Mouse (Mus musculus) ES-E14 (cell line): ENCODE results near the gene Drc7. TPM values are rescaled to one million over a fixed set of nuclear protein-coding genes. Genes with fewer than 3 reads are reported as not detected.
A peak's percentile ranks its signal among the peaks of the same experiment; 100 is the strongest.

ENCODE experiments used
- DNase-seq: peaks from one replicate; pipeline ENCODE4 v3.0.0-alpha.2; 2013; ENCODE audit warnings: low read depth, low spot score
- H3K27ac ChIP-seq: 2 replicates; pipeline ENCODE4 v1.5.1; 2012; ENCODE audit warnings: low read depth, mild to moderate bottlenecking, low read length, moderate library complexity, mixed read lengths; ENCODE audit not compliant: poor library complexity, insufficient read depth, severe bottlenecking
- H3K36me3 ChIP-seq: 2 replicates; pipeline ENCODE4 v1.6.1; 2012; ENCODE audit warnings: mild to moderate bottlenecking, low read length, moderate library complexity, mixed read lengths; ENCODE audit not compliant: control insufficient read depth, poor library complexity, insufficient read depth, severe bottlenecking
- H3K4me1 ChIP-seq, 2 experiments: fragments of 150-350 bp in 1 of 2; sonication (generic) in 1 of 2; 2 replicates each; pipeline ENCODE4 v1.6.1; 2012; ENCODE audit warnings: low read length in 2 of 2, mild to moderate bottlenecking in 1 of 2, mixed read lengths in 1 of 2; ENCODE audit not compliant: control insufficient read depth in 2 of 2, insufficient read depth in 2 of 2, poor library complexity in 1 of 2
- H3K4me3 ChIP-seq, 2 experiments: fragments of 150-350 bp in 1 of 2; sonication (generic) in 1 of 2; 2 replicates each; pipeline ENCODE4 v1.5.1; 2012; ENCODE audit warnings: low read length in 2 of 2, low read depth in 1 of 2, mild to moderate bottlenecking in 1 of 2, mixed read lengths in 1 of 2; ENCODE audit not compliant: insufficient read depth in 1 of 2, poor library complexity in 1 of 2, severe bottlenecking in 1 of 2
- H3K9ac ChIP-seq: 2 replicates; pipeline ENCODE4 v1.6.1; 2012; ENCODE audit warnings: low read depth, mild to moderate bottlenecking, low read length, mixed read lengths; ENCODE audit not compliant: poor library complexity, insufficient read depth, severe bottlenecking
- H3K9me3 ChIP-seq: fragments of 150-350 bp; sonication (generic); 2 replicates; pipeline ENCODE4 v1.6.1; 2012; ENCODE audit warnings: low read depth, mild to moderate bottlenecking, low read length; ENCODE audit not compliant: control insufficient read depth, insufficient read depth
- CHD2 ChIP-seq: IDR thresholded peaks from 2 replicates; pipeline ENCODE4 v1.6.1; 2014; ENCODE audit warnings: mild to moderate bottlenecking, low read depth, low read length, inconsistent platforms
- HCFC1 ChIP-seq: IDR thresholded peaks from 2 replicates; pipeline ENCODE4 v1.6.1; 2012; ENCODE audit warnings: low read length, inconsistent platforms, borderline replicate concordance; ENCODE audit not compliant: insufficient read depth
- MAFK ChIP-seq: IDR thresholded peaks from 2 replicates; pipeline ENCODE4 v1.6.1; 2014; ENCODE audit warnings: mild to moderate bottlenecking, low read depth, low read length, inconsistent platforms; ENCODE audit not compliant: insufficient read depth
- ZC3H11A ChIP-seq: IDR thresholded peaks from 2 replicates; pipeline ENCODE4 v1.6.1; 2012; ENCODE audit warnings: low read depth, mild to moderate bottlenecking, inconsistent platforms, low read length, borderline replicate concordance
- ZNF384 ChIP-seq: IDR thresholded peaks from 2 replicates; pipeline ENCODE4 v1.6.1; 2012; ENCODE audit warnings: low read depth, low read length, inconsistent platforms
- in situ Hi-C, 2 experiments: fragments of 600-800 bp; cut with MboI; formaldehyde crosslinking; loops; one replicate each; pipeline ENCODE4 v1.15.1; 2025; ENCODE audit warnings: low sequenced_read_pairs in 2 of 2, inconsistent platforms in 1 of 2; ENCODE audit not compliant: unreplicated experiment in 2 of 2
- total RNA-seq: library from RNA; depleted of rRNA; stranded (reverse); fragments of 300-350 nt; gene quantifications from 2 replicates; pipeline ENCODE4 v1.2.3, GENCODE M21; 2012

The Drc7 gene
- total RNA-seq, 1 experiment = 0.94 TPM

DNA sequence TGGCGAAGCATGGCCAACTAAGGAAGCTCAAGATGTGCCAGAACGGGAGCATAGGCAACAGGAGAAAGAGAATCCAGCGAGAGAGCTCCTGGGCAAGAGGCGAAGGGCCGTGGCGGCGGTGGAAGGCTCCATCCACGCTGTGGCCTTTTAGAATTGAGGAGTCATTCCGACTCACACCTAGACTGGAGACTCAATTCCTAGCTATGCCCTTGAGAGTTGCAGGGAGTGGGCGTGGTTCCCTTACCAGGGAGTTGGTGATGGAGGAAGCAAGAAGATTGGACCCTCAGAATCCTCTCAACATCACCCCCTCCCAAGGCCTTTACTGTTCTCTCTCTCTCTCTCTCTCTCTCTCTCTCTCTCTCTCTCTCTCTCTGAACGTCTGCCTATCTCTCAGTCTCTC, 26.7 kb downstream of the Drc7 start:
- Histone ChIP-seq H3K27ac (no peak overlapping the region), H3K9ac (peak overlapping the region; percentile 84), H3K36me3 (no peaks in the 10 kb centered on the region; the same call in 1 of the 2 replicates), H3K9me3 (no peaks in the 10 kb centered on the region), H3K4me3 (peak overlapping the region; percentile 88 to 95), H3K4me1 (peaks cover 5 to 12% of the 10 kb centered on the region in 2 experiments; a peak in 1 of 4 replicates)
- TF ChIP-seq ZC3H11A (no peak), HCFC1 (no peak), CHD2 (no peak), MAFK (no peak), ZNF384 (no peak)
- DNase-seq = no peak
- in situ Hi-C loops = no loop called here

DNA sequence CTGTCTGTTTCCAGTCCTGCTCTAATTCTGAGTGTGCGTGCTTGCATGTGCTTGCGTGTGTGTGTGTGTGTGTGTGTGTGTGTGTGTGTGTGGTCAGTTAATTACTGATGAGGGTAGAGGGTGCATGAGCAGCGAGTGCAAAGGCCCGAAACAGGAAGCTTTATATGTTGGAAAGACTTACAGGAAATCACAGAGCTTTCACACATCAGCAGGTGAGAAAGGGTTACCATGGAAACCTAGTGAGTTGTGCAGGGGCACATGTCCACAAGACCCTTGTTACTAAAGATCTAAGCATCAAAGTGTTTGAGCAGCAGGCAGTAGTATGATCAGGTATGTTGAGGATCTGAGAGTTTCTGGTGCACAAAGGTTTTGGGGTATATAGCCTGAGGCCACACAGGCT, 29.4 kb downstream of the Drc7 start:
- H3K9ac ChIP-seq = peak overlapping the region; percentile 7; the same call in 1 of the 2 replicates
- peaks cover 5% of the 10 kb centered on the region for H3K36me3 ChIP-seq
- H3K27ac ChIP-seq = no peak overlapping the region; the same call in 1 of the 2 replicates
- in situ Hi-C loops = no loop called here
- no peaks in the 10 kb centered on the region for H3K9me3 ChIP-seq
- no peak overlapping the region for H3K4me3 ChIP-seq
- no peak for DNase-seq
- H3K4me1 ChIP-seq = peaks cover 5 to 12% of the 10 kb centered on the region in 2 experiments; a peak in 1 of 4 replicates
- no peak for TF ChIP-seq ZC3H11A
- TF ChIP-seq CHD2 = no peak
- no peak for TF ChIP-seq ZNF384
- TF ChIP-seq HCFC1 = no peak
- TF ChIP-seq MAFK = no peak

DNA sequence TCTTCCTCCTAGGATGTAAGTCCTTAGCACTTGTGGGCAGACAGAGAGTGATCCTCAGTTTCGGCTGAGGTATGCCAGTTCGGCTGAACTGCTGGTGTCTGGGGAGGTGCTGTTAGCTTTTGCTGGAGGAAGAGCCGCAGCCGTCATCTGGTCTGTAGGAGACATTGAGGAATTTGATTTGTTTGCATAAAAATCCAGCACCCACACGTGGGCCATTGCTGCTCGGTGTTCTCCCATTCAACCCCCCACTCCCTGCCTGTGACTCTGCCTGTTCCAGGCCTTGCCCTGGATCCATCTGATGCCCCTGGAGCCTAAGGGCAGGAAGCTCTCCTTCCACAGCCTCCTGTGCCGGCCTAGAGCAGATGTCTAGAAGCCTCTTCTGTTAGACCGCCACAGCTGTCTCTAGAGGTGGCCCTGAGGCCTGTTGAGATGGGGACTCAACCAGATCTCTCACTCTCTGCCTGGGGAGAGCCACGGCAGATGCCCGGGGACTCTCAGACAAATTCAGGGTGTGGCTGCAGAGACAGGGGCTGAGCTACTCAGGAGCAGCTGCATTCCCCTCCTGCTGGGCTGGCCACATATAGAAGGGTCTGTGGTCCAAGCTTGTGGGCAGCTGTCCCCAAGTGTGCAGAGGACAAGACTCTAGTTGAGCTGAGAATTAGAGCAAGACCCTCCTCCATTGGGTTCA, 30.0 kb downstream of the Drc7 start:
- no peak overlapping the region; the same call in 1 of the 2 replicates for H3K27ac ChIP-seq
- peak overlapping the region; percentile 7 for H3K9ac ChIP-seq
- H3K9me3 ChIP-seq = no peaks in the 10 kb centered on the region
- in situ Hi-C loops = no loop called here
- TF ChIP-seq ZC3H11A (no peak), MAFK (no peak), CHD2 (no peak), HCFC1 (no peak), ZNF384 (no peak)
- H3K4me1 ChIP-seq = peaks cover 3 to 12% of the 10 kb centered on the region in 2 experiments; a peak in 1 of 4 replicates
- H3K4me3 ChIP-seq = no peak overlapping the region
- H3K36me3 ChIP-seq = peaks cover 5% of the 10 kb centered on the region
- DNase-seq = no peak

DNA sequence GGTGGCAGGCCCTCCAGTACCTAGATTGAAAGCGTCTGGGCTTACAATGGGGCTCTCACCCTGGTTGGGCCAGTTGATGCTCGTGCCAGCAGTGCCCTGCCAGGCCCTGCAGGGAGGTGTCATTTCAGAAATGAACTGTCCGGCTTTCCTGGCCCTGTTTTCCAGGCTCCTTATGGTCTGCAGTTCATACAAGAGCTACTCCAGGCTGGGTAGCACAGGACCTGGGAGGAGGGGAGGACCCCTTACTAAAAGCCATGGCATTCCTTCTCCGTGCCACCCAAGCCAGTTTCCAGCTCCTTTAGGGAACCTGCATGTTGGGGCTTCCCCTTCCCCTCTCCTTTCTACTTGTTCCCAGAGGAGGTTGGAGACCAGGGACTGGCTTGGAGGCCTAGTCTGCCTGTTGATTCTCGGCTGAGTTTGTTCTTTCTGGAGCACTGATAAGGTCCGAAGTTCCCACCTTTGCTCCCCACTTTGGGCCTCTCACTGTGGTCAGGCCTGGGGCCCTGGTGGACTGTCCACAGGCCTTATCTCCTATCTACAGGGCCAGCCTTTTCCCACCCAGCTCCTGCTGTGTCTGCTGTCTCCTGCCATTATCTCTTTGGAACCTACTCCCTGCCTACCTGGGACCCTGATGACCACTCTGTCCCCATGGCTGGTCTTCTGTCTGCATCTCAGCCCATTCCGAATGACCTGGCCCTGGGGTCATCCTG, 30.7 kb downstream of the Drc7 start:
- Histone ChIP-seq H3K4me1 (peaks cover 2 to 12% of the 10 kb centered on the region in 2 experiments; a peak in 1 of 4 replicates), H3K36me3 (peaks cover 5% of the 10 kb centered on the region), H3K4me3 (no peak overlapping the region), H3K27ac (no peak overlapping the region), H3K9me3 (no peaks in the 10 kb centered on the region), H3K9ac (no peak overlapping the region)
- in situ Hi-C loops = no loop called here
- no peak for DNase-seq
- TF ChIP-seq HCFC1 (no peak), ZNF384 (no peak), ZC3H11A (no peak), CHD2 (no peak), MAFK (no peak)
